Mouse (Mus musculus) lung, postnatal 0 days (tissue): Measurements from ENCODE around the gene Ap5z1. TPM values are rescaled to one million over a fixed set of nuclear protein-coding genes. Genes with fewer than 3 reads are reported as not detected.

Source experiments
- ATAC-seq: fragments of 200-750 bp; cut with Nextera tagmentation; 2 replicates; pipeline ENCODE4 v1.8.0; 2017; ENCODE audit warnings: moderate library complexity
- DNase-seq: peaks from one replicate; pipeline ENCODE4 v3.0.0-alpha.2; 2016; ENCODE audit warnings: low spot score
- H3K27ac ChIP-seq: fragments of 300-500 bp; sonication (generic); 2 replicates; pipeline ENCODE4 v1.5.1; 2014; ENCODE audit warnings: antibody characterized with exemption, mild to moderate bottlenecking, low read length, mixed read lengths
- H3K27me3 ChIP-seq: fragments of 300-500 bp; sonication (generic); replicated peaks from 2 replicates; pipeline ENCODE4 v1.6.1; 2014; ENCODE audit warnings: low read length, mixed read lengths; ENCODE audit not compliant: insufficient read depth
- H3K36me3 ChIP-seq: fragments of 300-500 bp; sonication (generic); 2 replicates; pipeline ENCODE4 v1.6.1; 2014; ENCODE audit warnings: low read length, mixed read lengths; ENCODE audit not compliant: insufficient read depth
- H3K4me1 ChIP-seq: fragments of 300-500 bp; sonication (generic); 2 replicates; pipeline ENCODE4 v1.6.1; 2014; ENCODE audit warnings: antibody characterized with exemption, low read depth, low read length, mixed read lengths; ENCODE audit not compliant: insufficient read depth
- H3K4me2 ChIP-seq: fragments of 300-500 bp; sonication (generic); replicated peaks from 2 replicates; pipeline ENCODE4 v1.6.1; 2014; ENCODE audit warnings: low read depth, mild to moderate bottlenecking, low read length, moderate library complexity, mixed read lengths
- H3K4me3 ChIP-seq: fragments of 300-500 bp; sonication (generic); 2 replicates; pipeline ENCODE4 v1.5.1; 2014; ENCODE audit warnings: low read depth, low read length
- H3K9ac ChIP-seq: fragments of 300-500 bp; sonication (generic); replicated peaks from 2 replicates; pipeline ENCODE4 v1.6.1; 2014; ENCODE audit warnings: low read depth, mild to moderate bottlenecking
- H3K9me3 ChIP-seq: fragments of 300-500 bp; sonication (generic); 2 replicates; pipeline ENCODE4 v1.6.1; 2016; ENCODE audit warnings: low read length, mixed read lengths
- CTCF ChIP-seq: IDR thresholded peaks from 2 replicates; pipeline ENCODE4 v1.5.1; 2016; ENCODE audit warnings: antibody characterized with exemption, mild to moderate bottlenecking
- EP300 ChIP-seq: IDR thresholded peaks from 2 replicates; pipeline ENCODE4 v1.6.1; 2016; ENCODE audit warnings: antibody characterized with exemption, mild to moderate bottlenecking, control low read depth
- WGBS: fragments of 180-500 bp; shearing (Covaris S2); extraction: QIAGEN DNeasy Blood & Tissue Kit; methylation state at CpG from one replicate; pipeline ENCODE4 v1.1.7; 2014; 5-methylcytosine and 5-hydroxymethylcytosine counted together
- polyA plus RNA-seq: library from polyadenylated mRNA; unstranded; fragments of >200 nt; fragmentation: Nextera tagmentation; extraction: Ambion mirVana; gene quantifications from 2 replicates; pipeline ENCODE4 v1.2.1, GENCODE M21; 2015

Ap5z1 gene
- 6.2 and 7.2 TPM in 2 replicates for polyA plus RNA-seq

- peaks cover 14% of the 10 kb centered on the region; the same call in 1 of the 2 replicates for H3K36me3 ChIP-seq
- peak within 1 kb of the TSS; percentile 85 for H3K4me3 ChIP-seq
- DNase-seq (peak; percentile 98), ATAC-seq (peak; percentile 97)
- peaks cover 5% of the 10 kb centered on the region; the same call in 1 of the 2 replicates for H3K4me1 ChIP-seq
- TF ChIP-seq EP300, result peak; percentile 29; the same call in 1 of the 2 replicates
- TF ChIP-seq CTCF, result no peak
- peak within 1 kb of the TSS; percentile 72 for H3K9ac ChIP-seq
- H3K9me3 ChIP-seq, result no peaks in the 10 kb centered on the region
- peak within 1 kb of the TSS; percentile 93 for H3K4me2 ChIP-seq
- peak within 1 kb of the TSS; percentile 83 for H3K27ac ChIP-seq
- 2% methylated on average over 59 of the region's 60 CpGs for WGBS
- no peaks in the 10 kb centered on the region for H3K27me3 ChIP-seq
These were observed at the start of gene Ap5z1 for GRCm38 (mm10) chr5:142463461-142464454. Gene Ap5z1, plus strand, starts transcription at chr5:142463944.

GRCm38 (mm10) chr5:142415401-142415800 is 48.3 kb upstream of the Ap5z1 start:
- WGBS, result 76% methylated on average over 6 of the region's 6 CpGs
- H3K27ac ChIP-seq, result no peak overlapping the region
- H3K4me3 ChIP-seq, result no peak overlapping the region
- H3K9me3 ChIP-seq, result no peaks in the 10 kb centered on the region
- DNase-seq, result no peak
- no peaks in the 10 kb centered on the region for H3K27me3 ChIP-seq
- H3K36me3 ChIP-seq, result no peaks in the 10 kb centered on the region; the same call in 1 of the 2 replicates
- peaks cover 22% of the 10 kb centered on the region for H3K4me1 ChIP-seq
- no peak for ATAC-seq
- H3K9ac ChIP-seq, result no peak overlapping the region
- TF ChIP-seq EP300 (no peak), CTCF (no peak)
- H3K4me2 ChIP-seq, result no peak overlapping the region

- H3K4me3 ChIP-seq, result no peak overlapping the region
- no peak overlapping the region for H3K4me2 ChIP-seq
- peaks cover 22% of the 10 kb centered on the region for H3K4me1 ChIP-seq
- WGBS, result 16% methylated on average over 14 of the region's 14 CpGs
- peak overlapping the region; percentile 57 for H3K27ac ChIP-seq
- TF ChIP-seq EP300, result peak; percentile 44; the same call in 1 of the 2 replicates
- no peak for TF ChIP-seq CTCF
- ATAC-seq, result peak; percentile 25
- H3K9me3 ChIP-seq, result no peaks in the 10 kb centered on the region
- no peaks in the 10 kb centered on the region for H3K27me3 ChIP-seq
- 0 out of 2 replicates have a peak overlapping the region, but pooled peaks have one; percentile 8 for H3K9ac ChIP-seq
- peak; percentile 40 for DNase-seq
- H3K36me3 ChIP-seq, result no peaks in the 10 kb centered on the region; the same call in 1 of the 2 replicates
These were observed 47.5 kb upstream of the Ap5z1 start for GRCm38 (mm10) chr5:142416070-142416775.

GRCm38 (mm10) chr5:142417104-142417503 is 46.6 kb upstream of the Ap5z1 start:
- 80% methylated on average over 3 of the region's 3 CpGs for WGBS
- TF ChIP-seq CTCF (no peak), EP300 (no peak)
- Histone ChIP-seq H3K36me3 (no peaks in the 10 kb centered on the region; the same call in 1 of the 2 replicates), H3K27me3 (no peaks in the 10 kb centered on the region), H3K4me1 (peaks cover 22% of the 10 kb centered on the region), H3K4me3 (no peak overlapping the region), H3K9me3 (no peaks in the 10 kb centered on the region), H3K27ac (no peak overlapping the region), H3K9ac (no peak overlapping the region), H3K4me2 (no peak overlapping the region)
- no peak for DNase-seq
- no peak for ATAC-seq

- Histone ChIP-seq H3K27ac (no peak overlapping the region), H3K4me1 (peaks cover 16% of the 10 kb centered on the region), H3K4me3 (no peak overlapping the region), H3K27me3 (no peaks in the 10 kb centered on the region), H3K4me2 (no peak overlapping the region), H3K9me3 (no peaks in the 10 kb centered on the region), H3K36me3 (no peaks in the 10 kb centered on the region; the same call in 1 of the 2 replicates), H3K9ac (no peak overlapping the region)
- TF ChIP-seq CTCF, result no peak
- TF ChIP-seq EP300, result no peak
- ATAC-seq, result no peak
- WGBS, result 52% methylated on average over 9 of the region's 9 CpGs
- DNase-seq, result no peak
These were observed 45.9 kb upstream of the Ap5z1 start for GRCm38 (mm10) chr5:142417876-142418275.

- Histone ChIP-seq H3K27me3 (no peaks in the 10 kb centered on the region), H3K36me3 (no peaks in the 10 kb centered on the region; the same call in 1 of the 2 replicates), H3K27ac (no peak overlapping the region), H3K9ac (no peak overlapping the region), H3K9me3 (no peaks in the 10 kb centered on the region), H3K4me3 (no peak overlapping the region), H3K4me2 (no peak overlapping the region), H3K4me1 (peaks cover 15% of the 10 kb centered on the region)
- TF ChIP-seq EP300 (no peak), CTCF (no peak)
- ATAC-seq (no peak), DNase-seq (no peak)
- 85% methylated on average over 4 of the region's 4 CpGs for WGBS
These were observed 45.3 kb upstream of the Ap5z1 start for GRCm38 (mm10) chr5:142418419-142418818.
